Mouse (Mus musculus) retina, adult 2 months (tissue): ENCODE measurements around the gene Plekha7.
A peak's percentile ranks its signal among the peaks of the same experiment; 100 is the strongest.

ENCODE experiments used
- DNase-seq: peaks from one replicate; pipeline ENCODE4 v3.0.0-alpha.2; 2012; ENCODE audit warnings: low read depth, low spot score

The Plekha7 gene

DNA sequence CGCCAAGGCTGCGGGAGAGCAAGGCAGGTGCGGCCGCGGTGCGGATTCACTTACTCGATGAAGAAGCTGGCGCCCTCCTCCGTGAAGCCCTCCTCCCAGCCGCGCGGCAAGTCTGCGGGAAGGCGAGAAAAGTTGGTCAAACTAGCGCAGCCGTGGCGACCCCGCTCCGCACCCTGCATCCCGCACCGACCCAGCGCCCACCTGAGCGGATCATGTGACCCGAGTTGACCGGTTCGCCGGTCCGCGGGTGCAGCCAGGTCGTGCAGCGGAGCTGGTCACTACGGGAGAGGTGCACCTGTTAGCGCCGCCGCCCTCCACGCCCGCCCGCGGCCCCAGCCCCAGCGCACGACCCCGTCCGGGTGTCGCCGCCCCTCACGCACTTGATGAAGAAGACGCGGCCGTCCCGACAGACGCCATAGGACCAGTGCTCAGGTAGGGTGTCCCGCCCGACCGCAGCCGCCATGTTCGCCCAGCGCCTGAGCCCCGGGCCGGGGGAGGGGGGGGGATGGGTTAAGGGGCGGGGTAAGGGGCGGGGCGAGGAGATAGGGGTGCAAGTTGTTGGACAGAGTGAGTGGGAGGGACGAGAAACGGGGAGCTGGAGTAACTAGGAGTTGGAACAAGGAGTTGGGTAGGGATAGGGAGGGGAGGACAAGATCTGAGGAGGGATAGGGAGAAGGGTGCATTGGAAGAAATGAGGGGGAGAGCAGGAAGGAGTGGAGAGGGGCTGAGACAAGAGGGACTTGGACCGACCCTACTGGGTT, at the start of gene Plekha7:
Plekha7 (minus strand) TSS at position 506 of the 761 bp plus-strand sequence.
- DNase-seq, result no peak

DNA sequence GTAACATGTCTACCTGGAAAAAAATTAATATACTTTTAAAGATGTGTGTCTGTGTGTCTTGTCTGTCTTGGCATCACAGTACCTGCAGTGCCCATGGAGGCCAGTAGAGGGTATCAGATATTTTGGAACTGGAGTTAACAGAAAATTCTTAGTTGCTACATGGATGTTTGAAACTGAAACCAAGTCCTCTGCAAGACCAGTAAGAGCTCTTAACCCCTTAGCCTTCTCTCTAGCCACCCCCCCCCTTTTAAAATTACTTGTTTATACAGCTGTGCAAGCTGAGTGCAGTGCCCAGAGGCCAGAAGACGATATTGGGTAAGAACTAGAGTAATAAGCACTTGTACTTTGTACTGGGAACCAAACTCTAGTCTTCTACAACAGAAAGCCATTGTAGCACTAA, 28.1 kb upstream of the Plekha7 start:
- DNase-seq, result no peak

DNA sequence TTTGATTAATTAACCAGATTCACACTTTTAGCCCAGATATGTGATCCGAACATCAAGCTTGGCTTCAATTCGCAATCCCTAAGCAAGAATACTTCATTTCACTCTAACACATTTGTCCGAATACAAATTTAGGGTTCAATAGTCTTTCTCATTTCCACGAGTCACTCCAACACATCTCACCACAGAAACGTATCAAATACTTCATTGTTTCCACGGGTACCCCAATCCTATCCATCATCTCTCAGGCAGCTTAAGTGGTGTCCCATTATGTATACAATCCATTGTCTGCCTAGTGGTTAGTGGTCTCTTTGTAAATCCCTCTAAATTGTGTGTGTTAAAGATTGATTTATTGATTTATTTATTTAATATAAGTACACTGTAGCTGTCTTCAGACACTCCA, 27.0 kb upstream of the Plekha7 start:
- no peak for DNase-seq

DNA sequence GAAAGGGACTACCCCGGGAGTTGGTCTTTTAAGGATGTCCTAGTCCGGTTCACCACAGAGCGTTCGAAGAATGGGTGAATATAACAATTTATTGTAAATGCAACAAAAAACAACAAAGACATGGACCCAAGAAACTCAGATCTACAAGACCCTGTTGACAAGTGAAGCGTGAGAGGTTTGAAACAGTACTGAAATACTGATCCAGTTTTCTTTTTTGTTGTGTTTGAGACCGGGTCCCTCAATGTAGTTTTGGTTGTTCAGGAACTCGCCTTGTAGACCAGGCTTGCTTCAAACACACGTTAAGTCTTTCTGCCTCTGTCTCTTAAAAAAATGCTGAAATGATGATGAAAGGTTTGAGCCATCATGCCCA, 26.5 kb upstream of the Plekha7 start:
- DNase-seq, result no peak

DNA sequence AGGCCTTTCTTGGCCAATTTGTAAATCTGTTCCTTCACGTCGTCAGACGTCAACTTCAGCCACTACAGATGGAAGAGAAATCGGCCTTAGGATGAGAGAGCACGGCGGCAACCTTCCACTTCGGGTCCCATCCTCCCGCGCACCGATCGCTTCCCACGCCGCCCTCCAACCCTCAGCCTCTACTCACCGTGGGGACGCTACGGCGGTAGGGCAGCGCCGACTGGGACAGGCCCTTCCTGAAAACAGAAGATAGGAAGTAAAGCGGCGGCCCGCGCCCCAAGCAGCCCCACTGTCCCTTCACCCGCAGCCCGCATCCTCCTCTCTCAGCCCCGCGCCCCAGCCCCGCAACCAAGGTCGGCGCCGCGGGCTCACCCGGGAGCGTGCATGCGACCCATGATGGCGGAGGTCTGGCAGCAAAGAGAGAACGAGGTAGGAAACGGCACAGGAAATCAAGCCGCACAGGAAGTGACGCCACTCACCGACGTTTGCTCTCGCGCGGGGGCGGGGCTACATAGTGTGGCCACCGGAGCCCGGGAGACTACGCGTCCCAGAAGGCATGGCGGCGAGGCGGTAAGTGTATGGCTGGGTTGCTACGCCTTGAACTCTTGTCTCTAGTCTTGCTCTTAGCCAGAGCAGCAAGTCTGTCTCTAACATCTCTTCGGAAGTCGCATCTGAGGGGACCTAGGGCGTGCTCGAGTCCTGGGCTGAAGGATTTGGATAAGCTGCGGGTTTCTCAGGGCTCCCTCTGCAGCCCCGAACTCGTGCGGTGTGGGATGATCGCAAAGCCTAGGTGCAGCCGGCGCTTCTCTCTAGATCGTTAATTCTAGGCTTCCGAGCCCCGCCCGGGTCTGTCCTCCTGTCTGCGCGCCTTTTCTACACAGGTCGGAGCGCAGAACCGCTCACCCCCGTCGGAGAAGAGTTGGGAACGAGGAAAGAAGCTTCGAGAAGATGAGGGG, 25.8 kb upstream of the Plekha7 start, which contains the start of gene Rps13:
Rps13 (minus strand) TSS at position 483 of the 956 bp plus-strand sequence.
- DNase-seq, result peak; percentile 87

DNA sequence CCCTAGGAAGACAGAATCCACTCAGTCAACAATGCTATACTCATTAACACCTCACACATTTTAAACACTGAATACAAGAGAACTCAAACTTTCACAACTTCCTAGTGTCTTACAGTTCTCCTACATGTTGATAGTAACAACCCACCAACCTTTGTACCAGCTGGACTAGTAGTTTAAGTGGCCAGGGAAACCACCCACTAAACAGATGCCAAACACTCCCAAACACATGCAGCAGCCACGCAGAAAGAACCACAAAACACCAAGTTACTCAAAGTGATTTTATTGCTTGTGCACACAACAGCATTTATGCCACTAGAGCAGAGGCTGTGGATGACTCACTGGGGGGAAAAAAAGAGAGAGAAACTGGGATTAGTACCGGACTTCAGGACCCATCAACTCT, 23.1 kb upstream of the Plekha7 start:
- no peak for DNase-seq

DNA sequence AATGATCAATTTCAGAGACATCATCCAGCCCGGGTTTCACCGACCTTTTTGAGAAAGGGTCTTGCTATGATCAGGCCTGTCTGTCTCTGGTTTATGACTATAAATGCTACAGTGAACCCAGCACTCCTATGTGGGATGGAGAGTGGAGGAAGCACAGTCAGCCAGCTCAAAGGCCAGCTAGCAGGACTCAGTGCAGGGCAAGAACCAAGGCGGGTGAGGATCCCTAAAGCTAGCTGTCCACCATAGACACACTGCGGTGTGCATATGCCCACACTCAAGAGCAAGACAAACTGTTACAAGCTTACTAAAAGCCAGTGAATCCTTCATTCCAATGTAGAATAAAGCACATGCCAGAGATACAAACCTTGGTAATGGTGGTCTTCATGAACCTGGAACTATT, 21.7 kb upstream of the Plekha7 start:
- no peak for DNase-seq

DNA sequence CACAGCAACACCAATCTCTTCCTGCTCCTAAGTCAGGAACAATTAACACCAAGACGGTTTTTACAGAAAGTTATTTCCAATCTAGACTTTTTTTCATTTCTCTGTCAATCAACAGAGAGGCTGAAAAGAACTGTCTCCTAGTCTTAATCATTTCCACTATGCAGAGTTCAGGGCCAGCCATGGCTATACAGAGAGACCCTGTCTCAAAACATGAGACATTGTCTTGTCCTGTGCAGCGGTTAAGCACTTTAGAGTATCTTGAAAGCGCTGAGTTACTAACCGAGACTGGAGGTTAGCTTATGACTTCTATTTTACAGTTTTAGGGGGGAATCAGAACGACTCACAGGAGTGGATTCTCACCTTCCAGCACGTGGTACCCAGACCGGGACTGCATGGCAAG, 20.6 kb upstream of the Plekha7 start:
- DNase-seq, result no peak

DNA sequence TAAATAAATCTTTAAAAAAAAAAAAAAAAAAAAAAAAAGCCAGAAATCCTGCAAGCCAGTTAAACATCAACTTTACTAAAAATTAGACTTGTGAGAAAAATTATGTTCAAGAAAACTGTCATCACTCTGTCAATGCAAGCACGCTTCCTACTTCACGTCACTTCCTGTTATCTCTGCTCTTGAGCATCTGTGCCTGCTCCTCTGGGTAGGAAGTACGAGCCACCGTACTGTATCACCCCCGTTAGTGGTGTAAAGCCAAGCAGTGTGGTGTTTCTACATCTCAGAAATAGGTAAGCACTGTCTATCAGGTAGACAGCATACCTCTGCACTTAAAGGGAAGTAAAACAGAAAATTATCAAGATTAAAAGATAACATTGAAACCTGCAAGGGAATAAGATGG, 19.7 kb upstream of the Plekha7 start:
- DNase-seq, result no peak

DNA sequence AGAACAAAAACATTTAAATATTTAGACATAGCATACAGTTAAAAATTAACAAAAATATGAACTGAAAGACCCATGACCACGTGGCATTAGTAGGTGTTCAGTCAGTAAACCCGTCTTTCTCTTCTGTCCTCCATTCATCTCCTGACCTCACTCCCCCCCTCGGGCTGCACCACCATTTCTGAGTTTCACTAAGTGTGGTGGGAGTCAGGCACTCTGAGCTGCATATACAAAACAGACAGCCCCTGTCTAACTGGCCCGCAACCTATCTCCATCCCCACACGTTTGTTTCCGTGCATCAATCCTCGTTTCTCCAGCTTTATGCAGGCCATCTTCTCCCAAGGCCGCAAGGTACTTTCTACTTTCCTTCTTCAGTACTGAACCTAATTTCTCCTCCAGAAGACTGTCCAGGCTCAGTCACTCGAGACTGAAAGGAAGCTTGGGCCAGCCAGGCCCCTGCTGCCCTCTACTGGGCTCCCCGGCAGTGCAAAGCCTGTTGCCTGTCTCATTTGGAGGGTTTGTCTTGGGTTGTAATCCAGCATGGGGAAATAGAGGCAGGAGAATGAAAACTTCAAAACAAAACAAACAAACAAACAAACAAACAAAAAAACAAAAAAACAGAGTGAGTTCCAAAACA, 15.3 kb upstream of the Plekha7 start:
- DNase-seq, result no peak

DNA sequence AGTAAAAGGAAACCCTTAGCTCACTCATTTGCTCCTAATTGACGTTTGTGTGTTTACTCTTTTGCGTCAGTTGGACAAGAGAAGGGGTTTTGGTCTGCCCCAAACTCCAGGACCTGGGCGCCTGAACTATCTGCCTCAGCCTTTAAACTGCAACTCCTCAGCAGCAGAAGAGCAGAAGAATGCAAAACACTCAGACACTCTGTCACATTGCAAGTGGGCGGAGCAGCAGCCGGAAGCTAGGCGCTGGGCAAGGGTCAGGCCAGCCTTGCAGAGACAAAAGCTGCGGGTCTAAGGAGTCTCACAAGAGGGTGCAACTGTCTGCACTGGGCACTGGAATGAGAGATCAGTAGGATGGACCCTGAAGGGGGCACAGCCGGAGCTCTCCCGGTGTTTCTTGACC, 1.3 kb upstream of the Plekha7 start:
- no peak for DNase-seq

DNA sequence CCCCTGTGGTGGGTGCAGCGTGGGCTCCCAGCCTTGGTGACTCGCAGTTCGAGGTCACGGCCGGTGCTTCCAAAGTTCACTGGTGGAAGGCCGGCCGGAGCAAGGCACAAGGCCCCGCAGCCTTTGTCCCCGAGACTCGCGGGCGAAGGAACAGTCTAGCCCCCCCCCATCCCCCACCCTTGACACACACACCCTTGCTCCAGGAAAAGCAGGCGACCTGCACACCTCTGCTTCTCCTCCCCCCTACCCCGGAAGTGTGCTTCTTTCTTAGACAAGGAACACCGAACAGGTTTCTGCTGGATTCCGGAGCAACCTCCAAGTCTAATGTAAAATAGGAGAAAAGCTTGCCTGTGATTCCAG, 436 bp upstream of the Plekha7 start:
- DNase-seq, result no peak

DNA sequence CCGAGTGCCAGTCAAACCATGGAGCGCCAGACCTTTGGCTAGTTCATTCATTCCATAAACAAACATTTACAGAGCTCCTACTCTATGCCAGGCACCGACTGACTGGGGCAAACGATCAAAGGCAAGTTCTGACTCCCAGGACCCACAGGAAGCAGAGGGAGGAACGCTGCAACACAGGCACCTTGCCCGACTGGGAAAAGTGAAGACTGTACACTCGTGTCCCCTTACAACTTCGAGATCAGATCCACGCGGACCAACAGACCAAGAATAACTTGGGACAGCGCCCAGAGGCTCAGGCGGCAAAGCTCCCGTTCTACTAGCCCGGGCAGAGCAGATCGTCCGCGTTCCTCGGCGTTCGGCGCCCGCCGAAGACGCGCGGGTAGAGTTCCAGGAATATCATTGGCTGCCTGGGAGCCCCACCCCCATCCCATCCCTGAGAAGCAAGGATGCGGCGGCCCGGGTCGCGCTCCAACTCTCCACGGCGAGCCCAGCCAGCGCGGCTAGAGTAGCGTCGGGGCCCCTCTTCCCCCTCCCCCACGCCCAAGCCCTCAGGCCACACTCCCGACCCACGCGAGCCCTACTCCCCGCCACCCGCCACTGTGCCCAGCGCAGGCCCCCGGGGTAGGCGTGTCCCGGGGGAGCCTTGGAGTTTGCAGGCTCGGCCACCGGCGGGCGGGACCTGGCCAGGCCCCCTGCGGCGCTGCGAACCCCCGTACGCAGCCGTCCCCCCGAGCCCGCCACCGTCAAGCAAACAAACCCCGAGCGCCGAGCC, 891 bp downstream of the Plekha7 start:
- no peak for DNase-seq

DNA sequence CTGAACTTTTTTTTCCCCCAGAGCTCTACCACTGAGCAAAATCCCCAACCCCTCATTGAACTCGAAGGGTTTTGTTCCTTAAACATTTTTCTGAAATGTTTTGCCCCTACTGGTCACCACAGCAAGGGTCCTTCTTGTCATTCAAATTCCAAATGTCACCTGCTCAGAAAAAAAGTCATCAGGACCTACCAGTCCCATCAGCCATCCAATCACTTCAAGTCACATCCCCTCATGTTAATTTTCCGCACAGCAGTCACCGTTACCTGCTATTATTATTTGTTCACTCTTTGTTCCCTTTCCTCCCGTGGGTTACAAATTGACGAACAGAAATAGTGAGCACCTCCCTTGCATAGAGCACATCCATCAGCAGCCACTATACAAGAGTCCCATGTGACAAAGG, 1.6 kb downstream of the Plekha7 start:
- no peak for DNase-seq

DNA sequence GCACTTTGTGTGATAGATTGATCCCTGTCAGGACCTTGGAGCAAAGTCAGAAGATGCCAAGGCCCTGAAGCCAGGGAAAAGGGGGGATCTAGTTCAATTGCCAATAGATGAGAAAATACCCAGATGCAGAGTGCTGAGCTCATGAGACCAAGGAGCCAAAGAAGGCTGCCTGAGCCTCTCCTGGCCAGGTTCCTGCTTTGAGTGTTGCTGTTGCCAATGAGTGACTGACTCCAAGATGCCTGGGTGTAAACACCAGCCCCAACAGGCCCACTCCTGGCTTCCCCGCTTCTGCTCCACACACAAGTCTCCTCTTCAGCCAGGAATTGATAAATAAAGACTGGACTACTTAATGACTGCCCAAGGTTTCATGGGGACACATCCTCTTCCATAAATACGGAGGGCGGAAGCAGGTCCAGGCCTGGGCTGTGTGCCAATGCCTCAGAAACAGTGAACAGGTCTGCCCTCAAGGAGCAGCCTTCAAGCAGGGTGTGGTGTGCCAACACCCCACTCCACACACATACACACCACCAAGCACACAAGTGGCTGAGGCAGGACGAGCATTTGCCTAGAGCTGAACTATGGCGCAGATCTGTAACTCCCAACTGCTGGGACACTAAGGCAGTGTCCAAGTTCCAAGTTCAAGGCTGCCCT, 6.4 kb downstream of the Plekha7 start:
- no peak for DNase-seq

DNA sequence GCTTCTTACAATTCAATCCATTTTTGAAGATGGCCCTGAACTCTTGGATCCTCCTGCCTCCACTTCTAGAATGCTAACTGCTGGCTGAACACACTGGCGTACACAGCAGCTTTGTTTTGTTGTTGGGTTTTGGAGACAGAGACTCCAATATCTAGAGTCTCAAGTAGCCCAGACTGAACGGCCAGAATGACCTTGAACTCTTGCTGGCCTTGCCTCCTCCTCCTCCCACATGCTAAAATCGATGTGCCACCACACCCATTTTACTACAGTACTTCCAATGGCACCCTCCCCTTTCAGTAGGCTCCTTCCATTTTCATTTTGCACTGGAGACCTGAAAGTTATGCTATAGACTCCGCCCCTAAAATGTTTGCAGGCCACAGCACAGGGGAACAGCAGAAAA, 7.0 kb downstream of the Plekha7 start:
- no peak for DNase-seq

DNA sequence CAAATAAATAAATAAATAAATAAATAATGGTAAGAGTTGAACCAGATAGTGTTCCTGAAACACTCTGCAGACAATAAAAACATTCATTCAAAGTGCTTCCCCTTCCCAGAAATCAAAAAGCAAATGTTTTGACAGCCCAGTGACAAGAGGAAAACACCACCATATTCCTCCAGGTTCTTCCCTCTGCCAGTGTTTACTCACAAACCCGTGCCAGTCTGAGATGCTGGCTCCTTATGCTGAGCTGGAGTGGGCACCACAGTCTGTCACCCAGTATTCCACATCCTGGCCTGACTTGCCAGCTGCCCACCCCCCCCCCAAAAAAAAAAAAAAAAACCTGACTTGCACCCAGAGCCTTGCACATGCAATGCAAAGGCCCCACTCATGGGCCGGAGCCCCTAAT, 9.3 kb downstream of the Plekha7 start:
- DNase-seq, result no peak

DNA sequence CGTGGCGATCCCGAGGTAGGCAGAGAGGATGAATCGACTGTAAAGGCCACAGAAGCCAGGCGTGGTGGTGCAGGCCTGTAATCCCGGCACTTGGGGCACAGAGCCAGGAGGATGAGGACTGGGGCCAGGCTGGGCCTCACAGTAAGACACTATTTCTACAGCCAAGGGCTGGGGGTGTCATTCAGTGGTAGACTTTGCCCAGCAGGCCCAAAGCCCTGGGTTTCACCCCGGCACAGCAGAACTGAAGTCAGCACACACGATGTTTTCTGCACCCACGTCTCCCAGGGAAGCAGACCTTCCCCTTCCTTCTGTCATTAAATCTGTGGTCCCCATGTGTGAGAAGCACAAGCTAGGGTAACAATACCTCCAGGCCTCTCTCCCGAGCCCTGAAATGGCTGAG, 9.8 kb downstream of the Plekha7 start:
- DNase-seq, result no peak

DNA sequence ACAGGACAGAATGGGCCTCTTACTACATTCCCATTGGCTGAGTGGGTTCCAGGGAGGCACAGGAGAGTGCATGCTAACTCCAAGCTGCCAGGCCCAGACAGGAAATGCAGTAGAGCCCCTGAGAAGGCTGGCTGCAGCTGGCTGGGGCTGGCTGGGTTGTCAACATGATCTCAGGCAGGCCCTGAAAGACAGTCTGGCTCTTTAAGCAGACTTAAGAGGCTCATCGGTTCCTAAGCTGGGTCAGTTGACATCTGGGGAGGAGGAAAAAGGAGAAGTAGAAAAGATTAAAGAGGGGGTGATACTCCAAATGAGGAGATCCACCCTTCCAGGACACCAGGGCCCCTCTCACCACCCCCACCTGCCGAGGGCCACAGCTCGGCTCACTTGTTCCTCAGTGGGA, 13.2 kb downstream of the Plekha7 start:
- DNase-seq, result peak; percentile 74

DNA sequence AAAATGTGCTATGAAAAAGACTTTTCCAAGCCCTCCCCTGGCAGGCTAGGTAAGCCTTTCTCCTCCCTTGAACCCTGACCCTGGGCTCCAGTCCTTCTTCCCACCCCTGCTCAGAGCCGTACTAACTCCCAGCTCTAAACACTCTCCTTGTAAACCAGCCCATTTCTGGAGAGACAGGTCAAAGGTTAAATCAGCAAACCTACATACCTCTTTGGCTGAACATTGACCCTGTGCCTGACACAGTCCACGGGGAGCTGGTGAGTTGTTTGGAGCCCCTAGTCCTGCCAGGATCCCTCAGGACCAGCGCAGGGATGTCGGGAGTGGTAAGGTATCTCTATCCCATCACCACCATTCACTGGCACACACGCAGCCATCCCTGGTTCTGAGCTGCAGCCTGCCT, 15.8 kb downstream of the Plekha7 start:
- no peak for DNase-seq

DNA sequence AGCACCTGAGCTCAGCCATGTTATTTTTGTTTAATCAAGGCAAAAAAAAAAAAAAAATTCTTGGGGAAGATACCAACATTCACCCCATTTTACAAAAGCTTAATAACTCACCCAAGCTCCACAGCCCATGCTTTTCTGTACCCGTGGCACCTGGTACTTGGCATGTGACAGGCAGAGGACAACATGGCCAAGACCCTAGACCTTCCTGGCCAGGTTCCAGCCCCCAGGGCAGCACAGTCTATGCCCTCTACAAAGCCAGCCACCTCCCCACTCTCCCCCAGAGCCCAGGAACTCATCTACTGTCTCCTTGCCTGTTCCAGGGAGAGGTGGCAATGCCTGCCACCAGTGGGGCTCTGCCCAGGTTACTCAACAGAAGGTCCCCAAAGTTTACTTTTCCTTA, 17.6 kb downstream of the Plekha7 start:
- DNase-seq, result no peak
